Mouse (Mus musculus): ENCODE measurements at regions not wholly inside any gene's neighbourhood (a gene's known extent, or its start where the extent isn't known, plus 50 kb on each side); places are given as distances from the start of the nearest gene placed in this dataset.

DNA sequence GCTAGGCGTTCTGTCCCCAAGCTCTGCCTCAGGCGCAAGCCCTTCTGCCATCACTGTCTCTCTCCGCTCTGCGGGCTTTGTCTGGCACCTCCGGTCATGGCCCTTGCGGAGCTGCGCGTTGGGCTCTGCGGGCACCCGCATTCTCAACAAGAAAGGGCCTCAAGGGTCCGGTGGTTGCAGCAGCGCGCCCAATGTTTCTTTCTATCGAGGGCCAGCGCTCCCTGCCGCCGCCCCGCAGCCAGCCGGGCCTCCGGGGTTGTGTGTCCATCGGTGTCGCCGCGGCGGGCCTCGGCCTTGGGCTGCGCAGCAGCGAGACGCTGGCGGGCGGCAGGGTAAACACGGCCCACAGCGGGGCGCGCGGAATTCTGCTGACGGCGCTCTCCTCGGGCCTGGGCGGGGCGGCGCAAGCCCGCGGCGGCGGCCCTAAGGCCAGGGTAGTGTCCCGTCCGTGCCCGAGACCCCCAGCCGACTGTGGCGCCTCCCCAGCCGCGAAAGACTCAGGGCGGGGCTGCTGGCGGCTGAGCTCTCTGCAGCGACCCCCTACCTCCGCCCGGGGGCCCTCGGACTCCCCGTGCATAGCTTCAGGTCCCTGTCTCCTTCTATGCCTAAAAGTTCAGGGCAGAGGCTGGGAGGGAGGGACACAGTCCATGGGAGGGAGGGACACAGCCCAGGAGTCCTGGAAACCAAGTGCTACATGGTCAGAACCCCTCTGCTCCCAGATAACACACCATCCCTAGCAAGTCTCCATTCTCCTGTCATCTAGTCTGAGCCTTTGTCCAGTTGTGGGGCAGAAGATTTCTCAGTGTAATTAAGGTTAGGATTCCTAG, 80.9 kb downstream of the Efnb1 start:
- no peak for DNase-seq (ENCODE audit: low read depth, low spot score)

DNA sequence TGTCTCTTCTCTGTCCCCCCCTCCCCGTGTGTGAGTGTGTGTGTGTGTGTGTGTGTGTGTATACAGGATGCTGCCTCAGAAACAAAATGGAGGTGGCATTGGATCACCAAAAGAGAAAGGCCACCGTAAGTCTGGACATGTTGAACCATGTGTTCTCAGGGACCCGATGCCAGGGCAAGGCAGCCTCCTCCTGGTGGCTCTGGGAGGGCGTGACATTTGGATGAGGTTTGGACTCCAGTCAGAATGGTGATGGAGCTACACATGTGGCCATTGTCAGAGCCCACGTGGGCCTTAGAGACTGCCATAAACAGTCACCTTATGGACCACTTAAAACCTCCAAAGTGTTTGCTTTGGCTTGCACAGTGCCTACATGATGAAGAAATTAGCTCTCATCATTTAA, 80.0 kb downstream of the Efnb1 start:
- no peak for DNase-seq (ENCODE audit: low read depth, low spot score)

DNA sequence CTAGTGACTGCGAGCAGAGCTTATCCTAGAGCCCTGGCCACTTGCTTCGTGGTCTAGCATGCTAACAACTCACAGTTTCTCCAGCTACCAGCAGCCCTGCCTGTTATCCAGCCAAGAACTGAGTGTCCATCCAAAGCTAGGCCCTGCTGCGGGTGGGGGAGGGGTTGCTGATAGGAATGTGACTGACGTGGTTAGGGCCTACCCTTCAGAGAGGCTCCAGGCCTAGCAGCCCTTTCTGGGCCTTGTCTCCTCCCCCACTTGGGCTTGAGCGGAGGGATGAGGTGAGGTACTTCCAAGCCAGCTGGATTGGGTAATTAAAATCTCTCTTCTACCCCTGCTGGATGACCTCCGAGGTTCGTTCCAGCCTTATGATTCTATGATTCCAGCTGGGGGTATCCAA, 79.2 kb downstream of the Efnb1 start:
- no peak for DNase-seq (ENCODE audit: low read depth, low spot score)

DNA sequence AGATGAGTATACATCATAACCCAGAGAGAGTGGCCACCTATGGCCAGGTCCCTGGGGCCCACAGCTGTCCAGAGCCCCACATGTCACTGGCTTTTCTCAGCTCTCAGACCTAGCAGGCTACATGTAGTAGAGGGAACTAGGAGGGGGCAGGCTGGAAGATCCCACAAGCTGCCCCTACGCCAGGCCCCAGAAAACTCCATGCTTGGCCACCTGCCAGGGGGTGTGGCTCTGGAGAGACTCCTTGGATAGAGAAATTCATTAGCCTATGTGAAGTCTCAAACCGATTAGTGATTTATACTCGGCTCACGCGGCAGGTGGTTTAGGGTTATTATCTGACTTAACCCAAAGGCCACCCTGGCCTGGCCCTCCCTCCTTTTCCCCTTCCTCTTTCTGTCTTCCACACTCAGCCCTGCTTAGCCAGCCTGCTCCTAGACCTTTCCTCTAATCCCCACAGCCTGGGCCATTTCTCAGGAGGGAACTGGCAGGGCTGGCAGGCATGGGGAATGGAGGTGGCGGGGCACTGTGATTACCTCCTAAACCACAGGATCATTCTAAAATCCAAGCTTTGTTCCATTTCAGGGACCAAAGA, 77.7 kb downstream of the Efnb1 start:
- peak; percentile 67 for DNase-seq (ENCODE audit: low read depth, low spot score)

DNA sequence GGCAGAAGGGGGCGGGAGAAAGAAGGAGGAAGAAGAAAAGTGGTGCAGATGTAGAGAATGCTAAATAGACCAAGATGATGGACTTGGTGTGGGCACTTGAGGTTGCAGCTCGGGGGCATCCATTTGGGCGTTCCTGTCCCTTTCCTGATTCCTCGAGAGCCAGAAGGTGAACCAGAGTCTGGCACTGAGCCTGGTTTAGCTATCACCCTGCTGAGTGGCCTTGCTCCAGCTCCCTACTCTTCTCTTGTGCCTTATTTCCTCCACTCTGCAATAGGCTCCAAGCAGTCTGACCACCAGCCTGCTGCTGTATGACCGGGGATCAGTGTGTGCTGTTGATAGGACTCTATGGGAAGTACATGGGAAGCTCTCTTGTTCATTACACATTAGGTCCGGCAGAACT, 68.1 kb downstream of the Efnb1 start:
- DNase-seq (ENCODE audit: low read depth, low spot score) = no peak

DNA sequence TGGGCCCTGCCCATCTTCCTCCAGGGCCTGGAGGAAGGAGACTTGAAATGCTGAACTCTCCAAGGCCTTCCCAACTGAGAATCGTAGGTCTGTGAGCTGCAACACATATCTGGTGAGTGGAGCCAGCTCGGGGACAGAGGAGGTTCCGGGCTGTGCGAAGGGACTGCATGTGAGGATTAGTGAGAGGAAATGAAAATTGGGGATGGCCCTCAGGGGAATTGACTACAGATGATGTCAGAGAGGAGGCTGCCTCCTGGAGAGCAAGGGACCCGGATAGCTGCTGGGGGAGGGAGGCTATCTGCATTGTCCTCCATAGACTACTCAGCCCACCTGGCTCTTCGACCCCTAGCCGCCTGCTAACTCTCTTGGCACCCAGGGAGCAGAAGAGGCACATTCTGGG, 65.2 kb downstream of the Efnb1 start:
- DNase-seq (ENCODE audit: low read depth, low spot score) = no peak

DNA sequence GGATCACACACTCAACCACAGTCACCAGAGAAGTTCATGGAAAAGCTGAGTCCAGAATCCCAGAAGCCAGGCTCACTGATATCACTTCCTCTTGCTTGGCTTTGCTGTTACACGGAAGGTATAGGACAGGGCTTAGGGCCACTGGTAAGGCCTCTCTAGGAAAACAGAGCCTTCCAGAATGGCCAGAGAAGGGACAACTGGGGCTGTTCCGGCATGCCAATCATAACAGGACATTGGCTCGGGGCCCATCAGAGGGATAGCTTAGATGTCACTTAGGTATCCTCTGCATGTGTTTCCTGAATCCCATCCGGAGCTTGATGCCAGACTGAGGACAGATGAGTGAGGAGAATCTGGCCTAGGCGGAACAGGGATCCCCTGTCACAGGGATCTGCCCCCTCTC, 63.7 kb downstream of the Efnb1 start:
- no peak for DNase-seq (ENCODE audit: low read depth, low spot score)

DNA sequence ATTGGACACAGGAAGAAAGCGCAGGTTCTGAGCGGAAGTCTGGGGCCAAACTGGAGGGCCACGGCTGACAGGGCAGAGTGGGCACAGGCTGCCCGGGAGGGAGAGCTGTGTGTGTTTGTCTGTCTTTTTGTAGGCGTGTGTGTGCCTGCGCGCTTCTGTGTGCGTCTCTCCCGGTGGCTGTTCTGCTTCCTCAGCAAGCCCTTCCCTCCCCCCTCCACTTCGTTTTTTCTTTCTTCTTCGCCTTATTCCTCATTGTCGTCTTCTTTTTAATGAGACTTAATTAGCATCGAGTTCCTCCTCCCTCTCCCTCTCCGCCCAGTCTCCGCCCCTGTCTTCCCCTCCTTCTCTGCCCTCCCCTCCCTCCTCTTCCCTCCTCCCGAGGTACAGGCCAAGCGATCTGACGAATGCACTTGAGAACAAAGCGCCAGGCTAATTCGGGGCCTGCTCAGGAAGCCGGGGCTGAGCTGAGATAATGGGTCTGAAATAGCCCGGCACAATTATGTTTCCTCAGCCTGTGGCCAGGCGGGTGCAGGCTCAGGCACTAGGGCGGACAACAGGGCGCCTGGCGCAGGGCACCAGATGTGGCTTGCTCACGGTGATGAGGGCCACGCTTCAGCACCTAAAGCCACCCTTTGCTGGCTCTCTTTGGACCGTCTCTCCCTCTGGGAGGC, 63.2 kb downstream of the Efnb1 start:
- no peak for DNase-seq (ENCODE audit: low read depth, low spot score)
